Mouse (Mus musculus): ENCODE results near the gene Esyt2.
"Not testable (repeated sequence)": the region's sequence is repeated elsewhere in the genome, so short reads cannot be mapped to it uniquely, and the experiment has no call there.

Esyt2 gene

DNA sequence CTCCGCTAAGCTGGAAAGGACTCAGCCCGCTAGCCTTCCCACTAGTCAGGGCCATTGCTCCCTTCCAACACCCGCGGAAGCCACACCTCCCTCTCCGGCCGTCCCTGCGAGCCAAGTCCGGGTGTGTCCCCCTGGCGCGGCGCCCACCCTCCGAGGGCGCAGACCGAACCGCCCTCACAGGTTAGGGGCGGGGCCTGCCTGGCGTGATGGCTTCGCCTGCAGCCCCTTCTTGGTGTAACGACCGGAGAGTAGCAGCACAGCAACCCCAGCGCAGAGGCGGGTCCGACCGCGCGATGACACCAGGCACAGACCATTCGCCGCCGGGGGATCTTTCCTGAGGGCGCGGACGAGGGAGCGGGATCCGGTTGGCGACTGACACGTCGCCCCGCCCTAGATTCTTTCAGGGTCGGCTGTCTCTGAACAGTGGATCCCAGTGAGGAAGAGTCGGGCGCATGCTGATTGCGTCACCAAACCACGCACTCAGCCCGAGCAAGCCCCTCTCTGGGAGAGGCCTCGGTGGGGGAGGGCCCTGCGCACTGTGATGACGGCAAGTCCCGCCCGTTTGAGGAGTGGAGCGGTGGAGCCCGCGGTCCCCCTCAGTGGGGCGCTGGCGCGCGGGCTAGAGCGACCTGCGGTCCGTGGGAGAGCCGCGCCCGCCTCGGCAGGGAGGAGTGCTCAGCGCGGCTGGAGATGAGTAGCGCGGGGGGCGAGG lies at the start of gene Esyt2:
TSS of gene Esyt2 (plus strand) at position 544 of the 712 bp plus-strand sequence.
- DNase-seq, result peak; percentile 100

DNA sequence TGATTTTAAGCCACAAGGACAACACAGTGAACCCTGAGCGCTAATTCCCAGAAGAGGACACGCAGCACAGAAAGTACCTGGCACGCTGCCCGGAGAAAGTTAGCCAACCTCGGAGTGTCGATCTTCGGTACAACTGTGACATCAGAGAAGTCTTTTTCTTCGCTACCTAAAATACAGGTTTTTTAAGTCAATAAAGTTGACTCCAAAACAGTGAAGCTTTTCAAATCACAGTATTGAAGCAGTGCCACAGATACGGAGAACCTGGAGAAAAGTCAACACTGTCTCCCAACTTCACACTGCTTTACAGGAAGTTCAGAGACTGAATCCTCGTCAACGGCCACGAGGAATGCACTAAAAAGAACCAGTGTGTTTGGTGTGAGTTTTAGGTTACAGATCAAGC lies 49.4 kb upstream of the Esyt2 start:
- DNase-seq, result peak; percentile 80 to 84

DNA sequence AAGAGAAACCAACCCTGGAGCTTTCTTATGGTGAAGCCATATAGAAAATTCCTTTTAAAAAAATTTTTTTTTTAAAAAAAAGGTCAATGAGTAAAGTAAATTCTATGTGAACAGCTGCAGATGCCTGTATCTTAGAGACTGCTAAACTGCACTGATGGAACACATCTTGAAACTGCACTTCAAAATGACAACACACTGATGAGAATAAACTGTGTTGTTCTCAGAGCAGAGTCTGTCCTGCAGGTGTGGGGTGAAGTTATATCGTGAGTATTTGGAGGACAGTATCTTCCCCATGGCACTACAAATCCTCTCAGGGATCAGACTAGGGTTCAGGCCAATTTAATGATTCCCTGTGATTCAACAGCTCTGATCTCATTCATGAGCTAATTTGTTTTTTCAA lies 48.9 kb upstream of the Esyt2 start:
- no peak for DNase-seq

DNA sequence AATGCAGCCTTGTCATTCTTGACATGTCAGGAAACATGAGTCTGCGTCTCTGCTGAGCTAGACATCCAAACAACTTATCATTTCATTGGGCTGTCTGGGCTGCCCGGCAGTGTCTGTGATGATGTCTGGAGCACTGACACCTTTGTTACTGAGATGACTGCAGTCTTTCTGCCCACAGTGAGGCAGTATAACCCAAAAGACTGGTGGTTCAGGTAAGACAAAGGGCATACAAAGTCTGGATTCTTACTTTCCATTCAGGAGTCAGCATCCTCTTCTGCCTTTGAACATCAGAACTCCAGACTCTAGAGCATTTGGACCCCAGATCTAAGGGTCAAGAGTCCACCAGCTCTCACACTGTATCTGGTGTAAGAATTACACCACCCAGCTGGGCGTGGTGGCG lies 45.6 kb upstream of the Esyt2 start:
- DNase-seq, result no peak

DNA sequence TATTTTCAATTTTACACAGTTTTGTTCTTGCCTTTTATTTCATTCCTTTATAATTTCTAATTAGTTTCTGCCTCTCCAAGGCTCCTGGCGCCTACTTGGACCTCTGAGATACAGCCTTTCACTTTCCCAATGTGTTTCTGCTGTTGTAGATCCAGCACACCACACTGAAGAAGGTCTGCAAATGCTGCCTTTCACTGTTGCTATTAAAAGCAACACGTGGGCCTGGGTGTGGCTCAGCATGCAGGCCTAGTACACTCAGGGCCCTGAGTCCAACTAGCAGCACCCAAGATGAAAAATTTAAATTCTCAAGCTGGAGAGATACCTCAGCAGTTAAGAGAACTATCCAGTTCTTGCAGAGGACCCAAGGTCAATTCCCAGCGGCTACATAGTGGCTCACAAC lies 44.3 kb upstream of the Esyt2 start:
- DNase-seq, result no peak

DNA sequence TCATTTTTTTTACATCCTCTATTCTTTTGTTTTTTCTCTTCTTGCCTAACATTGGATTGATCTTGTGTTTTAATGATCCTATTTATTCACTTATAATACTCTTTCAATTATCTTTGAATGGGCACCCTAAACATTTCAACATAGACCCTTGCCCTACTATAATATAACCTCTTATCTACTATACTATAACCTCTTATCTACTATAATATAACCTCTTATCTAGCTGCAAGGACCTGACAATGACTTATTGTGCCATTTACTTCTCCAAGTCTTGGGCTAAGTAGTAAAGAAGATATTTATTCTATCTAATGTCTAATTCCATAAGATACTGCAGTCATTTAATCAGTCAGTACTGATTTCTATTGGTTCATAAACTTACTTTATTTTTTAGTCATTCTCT lies 42.6 kb upstream of the Esyt2 start:
- DNase-seq, result no peak

DNA sequence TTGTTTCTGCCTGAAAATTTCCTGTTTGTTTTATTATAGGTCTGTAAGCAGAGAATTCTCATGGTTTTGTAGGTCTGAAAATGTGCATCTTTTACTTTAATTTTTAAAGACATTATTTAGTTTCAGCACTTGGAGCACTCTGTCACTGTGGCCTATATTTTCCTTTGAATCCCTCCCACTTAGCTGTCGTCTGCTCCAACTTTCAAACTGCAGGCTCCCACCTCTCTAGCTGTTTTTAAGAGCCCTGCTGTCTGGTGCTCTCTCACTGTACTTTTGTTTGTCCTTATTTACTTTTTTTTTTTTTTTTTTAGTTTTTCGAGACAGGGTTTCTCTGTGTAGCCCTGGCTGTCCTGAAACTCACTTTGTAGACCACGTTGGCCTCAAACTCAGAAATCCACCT lies 42.2 kb upstream of the Esyt2 start:
- no peak for DNase-seq

DNA sequence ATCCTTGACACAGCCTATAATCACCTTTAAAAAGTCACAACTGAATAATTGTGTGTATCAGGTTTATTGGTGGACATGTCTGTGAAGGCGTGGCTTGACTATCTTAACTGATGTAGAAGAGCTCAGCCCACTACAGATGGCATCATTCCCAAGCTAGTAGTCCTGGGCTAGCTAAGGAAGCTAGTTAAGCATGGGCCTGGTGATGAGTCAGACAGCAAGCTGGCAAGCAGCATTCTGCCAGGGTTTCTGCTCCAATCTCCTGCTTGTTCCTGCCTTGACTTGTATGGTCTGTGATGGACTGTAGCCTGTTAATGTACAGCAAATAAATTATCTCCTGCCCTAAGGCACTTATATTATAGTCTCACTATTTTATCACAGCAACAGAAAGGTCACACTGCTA lies 36.4 kb upstream of the Esyt2 start:
- no peak for DNase-seq

DNA sequence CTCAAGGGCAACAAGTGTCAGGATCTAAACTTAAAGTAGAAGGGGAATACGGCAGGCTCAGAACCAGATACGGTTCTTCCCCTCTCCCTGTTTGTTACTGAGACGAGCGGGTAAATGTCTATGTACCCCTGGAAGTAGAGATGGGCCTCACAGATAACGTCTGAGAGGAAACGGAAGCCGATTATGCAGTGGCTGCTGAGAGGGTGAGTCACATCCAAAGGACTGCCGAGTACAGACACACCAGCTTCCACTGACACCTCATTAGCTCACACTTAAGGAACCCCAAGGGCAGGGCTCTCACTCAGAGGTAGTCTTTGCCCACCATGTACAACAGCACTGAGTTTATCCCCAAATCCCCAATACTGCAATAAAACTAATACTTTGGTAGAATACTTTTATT lies 26.3 kb upstream of the Esyt2 start:
- no peak for DNase-seq

DNA sequence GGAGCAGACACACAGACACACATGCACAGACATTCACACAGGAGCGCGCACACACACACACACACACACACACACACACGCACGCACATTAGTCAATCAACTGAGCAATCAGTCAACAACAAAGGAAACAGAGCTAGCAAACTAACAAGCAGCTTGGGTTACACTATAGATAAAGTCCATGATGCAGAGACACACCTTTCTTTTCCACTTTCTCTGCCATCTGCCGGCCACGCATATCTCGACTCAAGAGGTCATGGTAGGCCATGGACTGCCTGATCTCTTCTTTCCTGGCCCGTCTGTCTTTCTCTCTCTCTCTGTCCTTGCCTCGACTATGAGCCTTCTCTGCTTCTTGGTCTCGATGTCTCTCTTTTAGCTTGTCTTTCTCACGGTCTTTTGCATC lies 25.4 kb upstream of the Esyt2 start:
- DNase-seq, result no peak

DNA sequence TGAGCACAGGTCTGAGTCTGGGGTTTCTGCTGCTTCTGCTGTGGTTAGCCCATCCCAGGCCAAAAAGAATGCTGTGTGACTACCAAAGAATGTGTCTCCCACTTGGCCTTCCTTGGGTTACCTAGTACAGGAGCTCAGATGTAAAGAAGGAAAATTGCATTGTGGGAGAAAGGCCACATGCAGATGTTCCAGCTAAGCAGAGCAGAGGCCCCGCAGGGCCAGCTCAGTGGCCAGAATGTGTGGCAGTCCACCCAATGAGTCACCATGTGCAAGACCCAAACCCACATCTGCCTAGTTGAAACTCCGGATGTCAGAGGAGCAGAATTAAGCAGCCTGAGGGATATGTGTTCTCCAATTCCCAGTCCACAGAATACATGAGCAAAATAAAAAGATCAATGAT lies 22.7 kb upstream of the Esyt2 start:
- no peak for DNase-seq

DNA sequence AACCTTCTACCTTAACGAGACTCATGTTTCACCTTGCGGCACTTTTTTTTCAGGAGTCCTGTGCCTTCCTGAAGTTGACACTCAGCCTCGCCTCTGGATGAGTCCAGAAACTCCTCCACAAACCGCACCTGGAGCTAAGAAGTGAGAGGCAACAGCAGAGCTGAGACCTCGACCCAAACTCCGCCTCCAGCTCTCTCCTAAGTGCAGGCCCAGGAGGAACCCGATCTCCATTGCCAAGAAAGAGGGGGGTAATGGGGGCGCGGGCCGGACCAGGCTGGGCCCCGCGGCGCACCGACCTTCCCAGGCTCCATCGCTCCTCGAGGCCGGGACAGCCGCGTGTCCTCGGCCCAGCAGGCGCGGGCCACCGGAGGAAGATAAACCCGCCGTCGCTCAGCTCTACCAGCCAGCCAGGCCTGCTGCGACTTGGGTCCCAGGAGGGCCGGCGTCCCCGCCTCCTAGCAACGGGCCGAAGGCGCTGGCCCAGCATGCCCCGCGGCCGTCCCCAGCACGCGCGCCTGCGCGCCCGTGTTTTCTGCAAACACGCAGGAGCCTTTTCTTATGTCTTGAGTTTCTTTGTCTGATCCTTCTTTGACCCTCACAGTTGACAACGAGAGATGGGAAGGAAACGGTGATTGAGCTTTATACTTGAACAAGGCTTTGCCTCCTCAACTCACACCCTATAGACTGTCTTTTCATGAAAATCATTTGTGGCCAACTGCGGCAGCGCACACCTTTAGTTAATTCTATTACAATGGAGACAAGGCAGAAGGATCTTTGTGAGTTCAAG lies 18.2 kb upstream of the Esyt2 start, which contains the start of gene Wdr60:
TSS of gene Wdr60 (minus strand) at position 468 of the 787 bp plus-strand sequence.
- DNase-seq, result peak; percentile 92 to 94

DNA sequence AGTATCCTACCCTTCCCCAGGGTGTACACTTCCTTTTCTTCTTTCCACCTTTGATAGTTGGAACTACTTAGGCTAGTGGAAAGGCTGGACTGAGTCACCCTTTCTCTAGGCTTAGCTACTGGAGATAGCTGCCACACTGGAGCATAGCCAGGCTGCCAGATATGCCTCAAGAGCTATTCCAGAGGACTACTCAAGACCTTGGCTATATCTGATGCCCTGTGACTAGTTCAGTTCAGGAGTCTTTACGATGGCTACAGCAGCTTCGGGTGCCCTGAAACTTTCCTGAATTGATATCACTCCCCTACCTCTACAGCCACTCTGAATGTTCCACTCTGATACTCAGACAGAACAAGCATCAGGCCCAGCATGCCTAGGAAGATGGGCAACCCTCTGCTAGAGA lies 16.2 kb upstream of the Esyt2 start:
- DNase-seq, result no peak

DNA sequence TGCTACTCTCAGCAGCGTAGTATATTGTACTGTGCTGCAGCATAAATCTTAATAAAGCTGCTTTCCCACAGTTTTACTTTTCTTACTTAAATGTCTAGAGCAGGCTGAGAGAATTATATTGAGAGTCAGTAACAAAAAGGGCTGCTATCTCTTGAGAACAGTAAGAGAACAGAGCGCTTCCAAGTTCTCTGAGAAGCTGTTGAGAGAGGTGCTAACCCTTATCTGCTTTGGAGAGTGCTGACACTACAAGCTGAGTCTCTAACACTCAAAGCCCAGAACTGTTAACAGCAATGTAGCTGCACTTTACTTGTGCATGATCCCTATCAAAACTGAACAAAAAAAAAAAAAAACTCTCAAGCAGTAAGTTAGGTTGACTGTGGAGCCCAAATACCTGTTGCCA lies 15.7 kb upstream of the Esyt2 start:
- DNase-seq, result no peak

DNA sequence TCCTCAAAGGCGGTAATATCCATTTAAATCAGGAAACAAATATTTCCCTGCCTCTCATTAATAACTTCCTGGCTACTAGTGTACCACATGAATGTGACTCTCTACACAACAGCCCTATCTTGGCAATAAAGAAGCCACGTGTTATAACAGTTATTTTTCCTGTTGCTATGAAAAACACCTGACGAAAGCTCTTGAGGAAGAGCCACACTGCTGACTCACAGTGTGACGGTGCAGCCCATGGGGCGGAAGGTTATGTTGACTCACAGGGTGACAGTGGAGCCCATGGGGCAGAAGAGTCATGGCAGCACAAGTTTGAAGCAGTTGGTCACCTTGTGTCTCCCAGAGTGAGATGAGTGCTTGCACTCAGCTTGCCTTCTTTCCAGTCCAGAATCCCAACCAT lies 11.5 kb upstream of the Esyt2 start:
- DNase-seq, result no peak

DNA sequence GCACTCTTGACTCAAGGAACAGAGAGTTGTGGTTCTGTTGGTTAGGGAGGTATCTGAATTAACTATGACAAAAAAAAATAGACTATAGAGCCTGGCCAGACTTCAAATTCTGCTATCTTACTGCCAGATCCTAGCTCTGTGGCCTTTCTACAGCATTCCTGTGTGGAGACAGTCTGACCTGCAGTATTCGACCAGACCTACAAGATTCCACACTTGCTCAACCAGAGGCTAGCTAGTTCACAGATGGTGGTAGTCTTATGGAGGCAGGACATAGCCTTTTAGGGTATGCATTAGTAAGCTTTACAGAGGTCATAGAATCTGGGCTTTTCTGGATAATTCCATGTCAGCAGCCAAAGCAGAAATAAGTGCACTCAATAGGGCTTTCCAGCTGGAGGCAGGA lies 10.5 kb upstream of the Esyt2 start:
- DNase-seq, result no peak

DNA sequence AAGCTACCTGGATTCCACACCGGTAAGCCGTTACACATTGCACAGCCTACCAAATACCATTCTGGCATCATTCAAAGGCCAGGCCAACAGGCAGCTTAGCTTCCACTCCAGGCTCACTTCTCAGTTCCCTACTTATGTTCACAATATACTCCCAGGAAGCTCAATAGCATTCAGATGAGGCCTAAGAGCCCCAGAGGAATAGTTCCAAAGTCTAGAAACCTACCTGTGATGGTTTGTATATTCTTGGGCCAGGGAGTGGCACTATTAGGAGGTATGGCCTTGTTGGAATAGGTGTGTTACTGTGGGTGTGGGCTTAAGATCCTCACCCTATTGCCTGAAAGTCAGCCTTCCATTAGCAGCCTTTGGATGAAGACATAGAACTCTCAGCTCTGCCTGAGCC lies 9.9 kb upstream of the Esyt2 start:
- DNase-seq, result no peak

DNA sequence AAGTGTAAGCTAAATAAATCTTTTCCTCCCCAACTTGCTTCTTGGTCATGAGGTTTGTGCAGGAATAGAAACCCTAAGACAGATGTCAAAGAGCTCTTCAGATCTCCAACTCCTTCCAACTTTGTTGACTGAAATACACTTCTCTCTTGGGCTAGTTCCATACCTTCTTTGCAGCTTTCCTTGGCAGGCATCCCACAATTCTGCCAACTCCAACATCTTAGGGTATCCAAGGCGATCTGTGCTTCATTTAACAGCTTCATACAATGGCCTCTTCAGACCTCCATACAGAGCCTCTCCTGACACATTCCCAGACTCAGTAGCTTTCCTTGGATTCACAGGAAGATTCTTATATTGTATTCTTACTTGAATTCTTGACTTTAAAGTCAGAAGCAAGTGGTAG lies 7.3 kb upstream of the Esyt2 start:
- no peak for DNase-seq

DNA sequence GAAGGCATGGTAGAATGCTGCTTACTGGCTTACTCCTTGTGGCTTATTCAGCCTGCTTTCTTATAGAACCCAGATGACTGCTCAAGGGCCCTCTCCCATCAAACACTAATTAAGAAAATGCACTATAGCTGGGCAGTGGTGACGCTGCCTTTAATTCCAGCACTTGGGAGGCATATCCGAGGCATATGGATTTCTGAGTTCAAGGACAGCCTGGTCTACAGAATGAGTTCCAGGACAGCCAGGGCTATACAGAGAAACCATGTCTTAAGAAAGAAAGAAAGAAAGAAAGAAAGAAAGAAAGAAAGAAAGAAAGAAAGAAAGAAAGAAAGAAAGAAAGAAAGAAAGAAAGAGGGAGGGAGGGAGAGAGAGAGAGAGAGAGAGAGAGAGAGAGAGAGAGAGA lies 5.9 kb upstream of the Esyt2 start, which contains the start of gene Gm11027:
TSS of gene Gm11027 (plus strand) at position 301 of the 400 bp plus-strand sequence.
- not testable (repeated sequence) for DNase-seq

DNA sequence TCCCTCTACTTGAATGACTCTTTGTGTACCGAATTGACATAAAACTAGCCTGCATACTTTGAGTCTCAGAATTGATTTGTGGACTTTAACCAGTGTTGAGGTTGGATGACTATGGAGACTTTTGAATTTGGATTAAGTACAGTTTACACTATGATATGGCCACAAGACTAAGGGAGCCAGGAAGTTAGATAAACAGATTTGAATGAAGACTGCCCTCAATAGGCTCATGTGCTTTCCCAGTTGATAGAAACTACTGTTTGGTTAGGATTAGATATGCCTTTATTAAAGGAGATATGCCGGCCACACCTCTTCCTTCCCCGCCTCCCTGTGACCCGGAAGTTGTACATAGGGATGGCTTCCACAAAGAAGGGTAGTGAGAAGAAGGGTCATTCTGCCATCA lies 5.4 kb upstream of the Esyt2 start:
- DNase-seq, result no peak

DNA sequence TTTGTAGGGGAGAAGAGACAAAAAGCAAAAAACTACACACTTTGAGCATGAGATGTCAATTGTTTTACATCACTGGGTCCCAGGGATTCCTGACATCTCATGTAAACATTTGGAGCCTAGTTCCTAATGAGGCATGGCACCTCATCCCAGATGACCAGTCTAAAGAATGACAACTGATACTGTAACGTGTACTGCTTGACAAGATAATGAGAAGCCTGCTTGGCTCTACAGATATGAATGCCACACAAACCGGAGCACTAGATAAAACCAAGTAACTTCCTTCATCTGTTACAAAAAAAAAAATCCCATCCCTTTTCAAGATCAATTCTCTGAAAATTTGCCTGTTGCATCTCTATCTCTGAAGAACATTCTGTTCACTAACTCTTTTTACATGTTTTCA lies 4.0 kb upstream of the Esyt2 start:
- no peak for DNase-seq

DNA sequence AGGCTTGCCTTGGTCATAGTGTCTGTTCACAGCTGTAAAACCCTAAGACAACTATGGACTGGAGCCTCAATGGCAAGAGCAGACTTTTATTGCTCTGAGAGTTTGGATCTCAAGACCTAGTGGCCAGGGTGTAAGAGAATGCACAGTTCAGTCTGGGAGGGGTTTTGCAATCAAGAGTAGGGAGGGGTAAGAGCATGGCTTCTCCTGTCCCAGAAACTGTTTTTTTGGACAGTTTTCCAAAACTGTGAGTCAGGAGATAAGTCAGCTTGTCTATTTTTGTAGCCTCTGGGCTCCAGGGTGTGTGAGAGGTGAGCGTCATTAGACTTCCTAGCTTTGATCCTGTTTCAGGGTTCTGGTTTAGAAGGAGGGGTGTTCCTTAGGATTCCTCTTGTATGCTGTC lies 2.5 kb upstream of the Esyt2 start:
- no peak for DNase-seq

DNA sequence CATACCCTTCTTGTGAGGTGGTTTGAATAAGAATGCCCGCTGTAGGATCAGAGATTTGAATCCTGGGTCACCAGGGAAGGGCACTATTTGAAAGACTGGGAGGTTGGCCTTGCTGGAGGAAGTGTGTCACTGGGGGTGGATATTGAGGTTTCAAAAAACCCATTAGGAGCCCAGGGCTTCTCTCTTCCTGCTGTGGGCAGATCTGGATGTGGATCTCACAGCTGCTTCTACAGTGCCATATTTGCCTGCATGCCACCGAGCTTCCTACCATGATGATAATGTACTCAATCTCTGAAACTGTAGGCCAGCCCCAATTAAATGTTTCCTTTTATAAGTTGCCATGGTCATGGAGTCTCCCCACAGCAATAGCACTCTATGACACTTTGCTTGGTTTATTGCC lies 1.8 kb upstream of the Esyt2 start:
- DNase-seq, result no peak

DNA sequence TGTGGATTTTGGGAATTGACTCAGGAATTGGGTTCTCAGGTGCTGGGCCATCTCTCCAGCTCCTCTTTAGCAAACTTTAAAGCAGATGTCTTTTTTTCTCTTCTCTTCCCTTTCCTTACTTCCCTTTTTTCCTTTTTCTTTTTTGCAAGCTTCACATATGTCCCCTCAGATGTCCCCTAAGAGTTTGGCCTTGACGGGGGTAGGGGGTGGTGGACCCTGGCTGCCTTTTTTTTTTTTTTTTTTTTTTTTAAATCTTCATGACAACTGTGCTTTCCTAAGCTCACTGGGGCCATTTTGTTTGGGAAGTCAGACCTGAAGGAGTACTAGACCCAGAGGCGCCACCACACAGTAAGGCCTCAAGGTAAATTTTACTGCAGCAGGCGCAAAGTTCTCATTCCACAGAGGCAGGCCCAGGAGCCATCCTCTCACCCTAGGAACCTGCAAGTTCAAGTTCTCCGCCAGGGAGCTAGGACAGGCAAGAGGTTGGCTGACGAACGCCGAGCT lies 795 bp upstream of the Esyt2 start:
- DNase-seq, result no peak
